Mouse (Mus musculus): ENCODE measurements around the gene Wbp1. TPM values are rescaled to one million over a fixed set of nuclear protein-coding genes. Genes with fewer than 3 reads are reported as not detected.

Gene Wbp1
- total RNA-seq, 2 experiments from 2014 or later, result 46.4 to 46.7 TPM

DNA sequence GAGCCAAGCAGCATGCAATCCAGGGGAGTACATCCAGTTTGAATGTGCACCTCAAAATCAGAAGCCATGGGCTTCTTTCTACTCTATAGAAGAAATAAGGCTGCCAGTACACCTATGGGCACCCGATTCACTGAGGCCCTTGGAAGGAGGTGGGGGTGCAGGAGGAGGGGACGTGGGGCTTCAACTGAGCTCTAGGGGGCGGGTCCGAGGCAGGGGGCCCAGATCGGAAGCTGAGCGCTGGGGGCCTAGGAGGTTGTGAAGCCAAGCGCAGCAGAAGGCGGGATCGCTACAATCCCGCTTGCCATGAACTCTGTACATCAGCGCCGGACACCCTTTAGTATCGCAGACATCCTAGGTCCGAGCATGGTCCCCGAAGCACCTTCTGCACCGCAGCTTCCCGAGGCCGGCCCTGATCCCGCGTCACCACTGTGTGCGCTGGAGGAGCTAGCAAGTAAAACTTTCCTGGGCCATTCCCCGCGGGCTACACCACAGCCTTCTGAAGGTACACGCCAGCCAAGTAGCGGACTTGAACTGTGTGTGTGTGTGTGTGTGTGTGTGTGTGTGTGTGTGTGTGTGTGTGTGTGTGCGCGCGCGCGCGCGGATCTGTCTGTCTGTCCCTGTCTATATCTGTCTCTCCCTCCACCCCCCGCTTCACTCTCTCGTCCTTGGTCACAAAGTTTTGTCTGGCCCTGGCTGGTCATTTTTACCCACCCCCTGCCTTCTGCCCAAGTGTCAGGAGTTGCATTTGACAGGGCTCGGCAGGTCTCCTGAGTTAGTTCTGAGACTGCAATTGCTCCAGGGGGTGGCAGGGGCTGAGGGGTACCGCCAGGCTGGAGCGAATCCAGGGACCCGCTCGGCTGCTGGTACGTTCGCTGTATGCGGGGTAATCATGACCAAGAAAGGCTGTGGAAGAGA is 35.0 kb downstream of the Wbp1 start, which contains the start of gene Lbx2:
Gene Lbx2 (plus strand): TSS at position 247 of the 915 bp plus-strand sequence.
- no peak for DNase-seq (ENCODE audit: low spot score)

DNA sequence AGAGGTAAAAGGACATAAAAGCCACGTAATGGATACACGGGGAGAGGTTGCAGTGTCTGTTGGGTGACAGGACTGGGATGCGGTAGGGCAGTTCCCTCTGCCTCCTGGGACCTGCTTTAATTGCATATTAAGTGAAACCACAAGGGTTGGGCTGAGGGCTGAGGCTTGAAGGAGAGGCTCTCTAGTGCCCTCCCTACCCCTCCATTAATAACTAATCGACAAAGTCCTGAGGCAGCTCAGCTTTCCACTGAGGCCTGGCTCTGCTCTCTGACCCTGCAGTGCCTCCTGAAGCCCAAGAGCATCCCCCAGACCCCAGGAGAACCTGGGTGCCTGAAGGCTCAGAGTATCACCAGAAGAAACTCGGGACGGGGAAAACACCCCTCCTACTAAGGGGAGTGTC is 36.9 kb downstream of the Wbp1 start:
- DNase-seq (ENCODE audit: low spot score), result no peak

DNA sequence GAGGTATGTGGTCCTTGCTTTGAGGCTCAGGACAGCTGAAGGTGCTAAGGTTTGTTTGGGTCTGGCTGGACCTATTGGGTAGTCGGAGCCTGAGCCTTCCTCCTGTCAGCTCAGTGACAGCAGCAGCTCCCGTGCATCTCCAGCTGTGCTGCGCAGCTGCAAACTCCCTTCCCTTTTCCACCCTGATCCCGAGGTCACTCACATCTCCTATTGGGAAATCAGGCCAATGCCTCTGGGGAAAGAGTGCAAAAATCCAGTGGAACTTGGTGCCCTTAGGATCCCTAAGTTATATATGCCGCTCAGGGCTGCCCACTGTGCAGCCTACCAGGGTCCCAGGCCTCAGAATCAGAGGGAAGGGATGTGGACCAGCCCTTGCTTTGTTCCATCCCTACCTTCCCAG is 37.9 kb downstream of the Wbp1 start:
- no peak for DNase-seq (ENCODE audit: low spot score)

DNA sequence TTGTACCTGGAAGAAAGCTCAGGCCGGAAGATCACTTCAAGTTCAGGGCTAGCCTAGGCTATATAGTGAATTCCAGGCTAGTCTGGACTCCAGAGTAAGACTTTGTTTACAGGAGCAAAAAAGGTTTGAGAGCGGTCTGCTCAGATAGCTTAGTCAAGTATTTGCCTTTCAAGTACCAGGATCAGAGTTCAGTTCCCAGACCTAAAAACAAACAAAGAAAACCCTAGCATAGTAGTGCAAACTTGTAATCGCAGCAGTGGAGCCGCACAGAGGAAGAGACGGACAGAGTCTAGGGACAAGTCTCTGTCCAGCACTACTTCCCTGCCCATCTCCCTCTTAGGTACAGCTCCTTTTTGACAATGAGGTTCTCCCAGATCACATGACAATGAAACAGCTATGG is 41.1 kb downstream of the Wbp1 start:
- no peak for DNase-seq (ENCODE audit: low spot score)

DNA sequence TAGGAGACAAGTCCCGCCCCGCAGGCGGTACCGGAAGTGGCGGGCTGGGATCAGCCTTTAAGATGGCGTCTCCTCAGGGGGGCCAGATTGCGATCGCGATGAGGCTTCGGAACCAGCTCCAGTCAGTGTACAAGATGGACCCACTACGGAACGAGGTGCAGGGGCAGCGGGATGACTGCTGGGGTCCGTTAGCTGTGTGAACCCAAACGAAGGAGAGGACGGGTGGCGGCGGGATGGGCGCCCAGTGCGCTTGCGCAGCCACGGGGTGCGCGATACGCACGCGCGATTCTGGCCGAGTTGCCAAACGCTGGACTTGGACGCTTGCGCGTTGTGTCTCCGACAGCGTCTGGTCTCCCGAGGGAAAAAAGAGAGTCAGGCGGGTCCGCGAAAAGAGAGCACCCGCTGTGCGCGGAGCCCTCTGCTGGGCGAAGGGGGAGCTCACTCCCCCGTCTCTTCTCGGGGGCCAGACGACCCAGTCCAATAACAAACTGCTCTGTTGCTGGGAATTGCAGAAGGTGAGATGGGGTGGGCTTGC is 43.0 kb downstream of the Wbp1 start:
- peak; percentile 99 for DNase-seq (ENCODE audit: low spot score)

DNA sequence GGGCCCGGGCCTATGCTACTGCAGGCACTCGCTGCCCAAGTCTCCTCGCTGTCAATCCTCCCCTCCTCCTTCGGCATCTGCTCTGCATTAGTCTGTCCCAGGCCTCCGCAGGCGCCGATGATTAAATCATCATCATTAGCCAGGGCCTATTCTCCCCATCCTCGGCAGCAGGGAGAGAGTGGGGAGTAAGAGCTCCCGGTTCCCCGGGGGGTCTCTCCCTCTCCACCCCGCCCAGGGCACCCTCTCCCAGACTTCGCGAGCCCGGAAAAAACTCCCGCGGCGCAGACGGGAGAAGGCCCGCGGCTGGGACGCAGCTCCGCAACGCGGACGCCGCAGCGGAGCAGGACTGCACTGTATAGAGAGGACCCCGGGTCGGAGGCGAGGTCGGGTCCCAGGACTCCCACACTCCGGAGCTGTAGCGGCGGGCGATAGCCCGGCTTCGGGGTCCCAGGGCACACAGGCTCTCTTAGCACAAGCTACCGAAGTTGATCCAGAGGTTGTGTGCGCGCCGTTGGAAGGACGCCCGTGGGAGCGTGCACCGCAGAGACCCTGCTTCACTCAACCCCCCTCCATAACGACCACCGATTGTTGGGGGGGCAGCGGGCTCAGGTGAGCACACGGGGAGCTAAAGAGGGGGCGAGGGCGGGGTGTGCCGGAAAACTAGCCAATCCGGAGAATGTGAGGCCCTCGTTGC is 43.6 kb downstream of the Wbp1 start, which contains the start of gene Pcgf1:
Gene Pcgf1 (plus strand): TSS at position 240 of the 694 bp plus-strand sequence.
- DNase-seq (ENCODE audit: low spot score), result no peak

DNA sequence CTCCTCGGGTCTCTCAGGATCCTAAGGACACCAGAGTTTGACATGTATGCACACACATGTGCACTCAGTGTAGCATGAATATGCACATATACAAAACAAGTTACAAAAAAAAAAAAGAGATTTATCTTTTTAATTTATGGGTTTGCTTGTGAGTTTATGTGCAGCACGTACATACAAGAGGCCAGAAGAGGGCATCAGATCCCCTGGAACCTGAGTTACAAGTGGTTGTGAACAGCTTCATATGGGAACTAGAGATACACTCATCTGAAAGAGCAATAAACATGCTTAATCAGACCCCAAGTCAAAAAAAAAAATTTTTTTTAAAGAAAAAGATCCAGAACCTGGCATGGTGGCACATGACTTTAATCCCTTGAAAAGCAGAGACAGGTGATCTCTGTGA is 46.4 kb downstream of the Wbp1 start:
- DNase-seq (ENCODE audit: low spot score), result no peak

DNA sequence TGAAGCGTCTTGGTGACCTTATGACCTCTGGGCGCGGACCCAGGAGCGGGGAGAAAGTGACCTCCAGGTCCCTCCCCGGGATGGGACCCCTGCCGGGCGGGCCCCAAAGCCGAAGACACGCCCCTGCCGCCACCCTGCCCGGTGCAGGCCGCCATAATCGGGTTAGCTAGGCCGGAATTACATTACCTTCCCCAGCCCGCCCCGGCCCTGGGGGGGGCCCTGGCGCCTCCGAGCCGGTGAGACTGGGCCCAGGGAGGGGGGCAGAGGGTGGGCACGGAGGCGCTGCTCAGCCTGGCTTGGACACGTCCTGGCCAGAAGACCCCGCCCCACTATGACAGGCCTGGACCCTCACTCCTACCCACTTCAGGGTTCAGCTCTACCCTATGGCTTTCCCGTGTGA is 50.1 kb downstream of the Wbp1 start:
- DNase-seq (ENCODE audit: low spot score), result no peak

DNA sequence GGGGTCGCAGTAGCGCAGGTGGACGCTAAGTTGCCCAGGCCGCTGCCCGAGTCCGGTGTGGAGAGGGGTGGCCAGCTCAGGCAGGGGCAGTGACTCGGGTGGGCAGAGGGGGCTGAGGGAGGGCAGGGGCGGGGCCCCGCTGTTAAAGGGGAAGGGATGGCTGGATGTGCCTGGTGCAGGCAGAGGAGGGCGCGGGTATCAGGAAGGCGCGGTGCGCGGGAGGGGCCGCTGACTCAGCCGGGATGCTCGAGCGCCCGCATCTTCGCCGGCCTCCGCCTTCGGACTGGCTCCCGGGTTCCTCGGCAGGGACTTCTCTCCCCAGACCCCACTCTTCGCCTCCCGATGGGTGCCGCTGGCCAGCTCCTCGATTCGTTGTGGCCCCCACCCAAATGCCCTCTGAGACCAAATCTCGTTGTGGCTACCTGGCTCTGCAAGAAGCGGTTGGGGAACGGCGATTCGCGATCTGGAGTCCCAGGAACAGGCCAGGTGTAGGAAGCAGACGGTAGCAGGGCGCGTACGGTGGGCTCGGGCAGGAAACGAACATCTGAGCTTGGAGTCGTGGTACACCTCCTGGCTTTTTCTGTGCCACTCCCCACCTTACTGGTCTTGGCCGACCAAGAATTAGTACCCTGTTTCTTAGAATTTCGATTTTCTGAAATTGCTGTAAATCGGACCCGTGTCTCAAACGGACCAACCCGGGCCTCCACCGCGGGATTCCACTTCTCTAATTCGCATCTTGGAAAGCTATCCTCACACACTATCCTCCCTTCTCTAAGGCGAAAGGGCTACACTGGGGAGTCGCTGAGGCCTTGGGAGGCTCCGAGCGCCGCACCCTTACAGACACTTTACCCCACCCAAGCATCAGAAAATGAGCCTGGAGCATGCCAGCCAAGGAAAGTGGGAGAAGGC is 50.8 kb downstream of the Wbp1 start:
- no peak for DNase-seq (ENCODE audit: low spot score)

DNA sequence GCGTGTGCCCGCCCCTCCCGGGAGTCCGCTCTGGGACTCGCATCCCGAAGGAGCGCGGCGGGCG is 51.3 kb downstream of the Wbp1 start, which contains the start of gene Tlx2:
Gene Tlx2 (minus strand): TSS at position 47 of the 64 bp plus-strand sequence.
- DNase-seq (ENCODE audit: low spot score), result no peak

DNA sequence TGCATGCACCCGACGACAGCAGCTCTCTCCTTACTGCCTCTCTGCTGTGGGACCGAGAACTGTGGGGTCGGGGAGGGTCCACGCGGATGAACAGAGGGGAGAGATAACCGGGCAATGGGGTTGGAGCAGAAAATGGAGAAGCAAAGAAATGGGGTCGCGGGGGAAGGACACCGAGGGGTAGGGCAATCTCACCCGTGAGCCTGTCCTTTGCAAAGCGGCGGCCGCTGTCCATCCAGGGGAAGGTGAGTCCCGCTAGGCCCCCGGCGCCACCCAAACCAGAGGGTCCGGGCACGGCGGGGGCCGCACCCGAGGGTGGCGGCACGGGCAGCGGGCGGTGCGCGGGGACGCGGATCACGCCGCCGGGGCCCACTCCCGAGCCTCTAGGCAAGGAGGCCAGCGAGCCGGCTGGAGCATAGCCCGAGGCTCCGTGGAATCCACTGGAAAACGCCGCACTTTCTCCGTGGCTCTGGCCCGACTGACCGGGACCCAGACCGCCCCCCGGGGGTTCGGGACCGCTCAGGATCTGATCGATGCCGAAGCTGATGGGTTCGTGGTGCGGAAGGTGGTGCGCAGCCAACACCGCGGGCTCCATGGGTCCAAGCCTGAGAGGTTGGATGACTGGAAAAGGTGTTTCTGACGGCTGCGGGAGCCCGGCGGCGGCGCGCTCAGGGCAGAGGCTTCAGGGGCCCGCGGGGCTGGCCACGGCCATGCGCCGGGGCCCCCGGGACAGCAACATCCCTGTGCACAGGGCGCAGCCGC is 51.7 kb downstream of the Wbp1 start:
- DNase-seq (ENCODE audit: low spot score), result no peak

Small RNAs within 50 kb of the gene (microRNA-seq; reads per million reads assigned to microRNA genes)
- gene Mir3470a, result not detected

Other genes with a start within 250 kb of the Wbp1 start
- under 1 TPM in 1 of 2 experiments, not detected in 1; 0.07 TPM for gene Sema4f, start 181.8 kb downstream of the Wbp1 start, total RNA-seq (2021)
- gene M1ap, start 174.7 kb downstream of the Wbp1 start, total RNA-seq (2021), result not detected
- 1 to 10 TPM; 1.1 to 1.4 TPM for gene Dok1, start 88.1 kb downstream of the Wbp1 start, total RNA-seq (2021)
- gene Loxl3, start 87.4 kb downstream of the Wbp1 start, total RNA-seq (2021), result 1 to 10 TPM; 1.2 to 1.4 TPM
- gene Aup1, start 67.0 kb downstream of the Wbp1 start, total RNA-seq (2021), result 100 to 1,000 TPM in 1 of 2 experiments, 10 to 100 TPM in 1; 94.0 to 101 TPM
- 10 to 100 TPM; 15.3 to 17.4 TPM for gene Htra2, start 66.3 kb downstream of the Wbp1 start, total RNA-seq (2021)
- gene Dqx1, start 63.7 kb downstream of the Wbp1 start, total RNA-seq (2021), result under 1 TPM; 0.27 to 0.45 TPM
- not detected for gene Tlx2, start 51.3 kb downstream of the Wbp1 start, total RNA-seq (2021)
- gene Pcgf1, start 43.7 kb downstream of the Wbp1 start, total RNA-seq (2021), result 1 to 10 TPM; 9.1 to 9.3 TPM
- under 1 TPM; 0.28 to 0.39 TPM for gene Lbx2, start 35.2 kb downstream of the Wbp1 start, total RNA-seq (2021)
- under 1 TPM; 0.90 to 0.94 TPM for gene Ccdc142, start 20.0 kb downstream of the Wbp1 start, total RNA-seq (2021)
- gene Gm42688, start 19.9 kb downstream of the Wbp1 start, total RNA-seq (2021), result under 1 TPM; 0.53 to 0.76 TPM
- gene Mrpl53, start 12.5 kb downstream of the Wbp1 start, total RNA-seq (2021), result 100 to 1,000 TPM; 102 TPM
- 1 to 10 TPM; 6.2 to 6.5 TPM for gene Mogs, start 6.1 kb downstream of the Wbp1 start, total RNA-seq (2021)
- 10 to 100 TPM; 15.6 to 15.7 TPM for gene Ino80b, start 3.9 kb upstream of the Wbp1 start, total RNA-seq (2021)
- gene Rtkn, start 13.9 kb upstream of the Wbp1 start, total RNA-seq (2021), result 10 to 100 TPM in 1 of 2 experiments, 1 to 10 TPM in 1; 9.3 to 11.7 TPM
- gene Wdr54, start 34.8 kb upstream of the Wbp1 start, total RNA-seq (2021), result 1 to 10 TPM; 1.2 to 1.9 TPM
- under 1 TPM in 1 of 2 experiments, not detected in 1; 0.14 TPM for gene 1700003E16Rik, start 34.8 kb upstream of the Wbp1 start, total RNA-seq (2021)
- 100 to 1,000 TPM; 124 to 133 TPM for gene Dctn1, start 44.4 kb upstream of the Wbp1 start, total RNA-seq (2021)
- not detected for gene Slc4a5, start 98.3 kb upstream of the Wbp1 start, total RNA-seq (2021)
- 1 to 10 TPM; 3.0 to 3.2 TPM for gene Mthfd2, start 204.3 kb upstream of the Wbp1 start, total RNA-seq (2021)
- gene Mob1a, start 204.5 kb upstream of the Wbp1 start, total RNA-seq (2021), result 10 to 100 TPM in 1 of 2 experiments, 1 to 10 TPM in 1; 8.0 to 12.4 TPM
- 100 to 1,000 TPM; 249 to 275 TPM for gene Bola3, start 227.6 kb upstream of the Wbp1 start, total RNA-seq (2021)